Mouse (Mus musculus) heart, postnatal 0 days (tissue): ENCODE measurements around the gene Hsd3b1.

Experiments used
- CTCF ChIP-seq: IDR thresholded peaks from 2 replicates; pipeline ENCODE4 v1.5.1; 2016; ENCODE audit warnings: antibody characterized with exemption, control low read depth, low read depth
- EP300 ChIP-seq: IDR thresholded peaks from 2 replicates; pipeline ENCODE4 v1.6.1; 2016; ENCODE audit warnings: antibody characterized with exemption, low read depth

GRCm38 (mm10) chr3:98851853-98852252 is 7.7 kb downstream of the Hsd3b1 start:
- TF ChIP-seq CTCF (no peak), EP300 (no peak)
